Mouse (Mus musculus): Measurements from ENCODE around the gene Gm20458.

- TF ChIP-seq POLR2A (IDR thresholded peaks at IDR 0.05; ENCODE audit: low read depth, low read length) (no peak), CTCF (conservative IDR thresholded peaks at IDR 0.05; ENCODE audit: insufficient read depth, insufficient read length, low read depth, low read length) (no peak)
Observed at GRCm38 (mm10) chr2:164519171-164519526, 58.4 kb downstream of the Gm20458 start.

Data from kidney, adult 2 months (tissue).